Mouse (Mus musculus): ENCODE results near the gene Klk11. TPM values are rescaled to one million over a fixed set of nuclear protein-coding genes. Genes with fewer than 3 reads are reported as not detected.

Gene Klk11
- not detected in 2 replicates for polyA plus RNA-seq (2015; fragmentation: Nextera tagmentation; extraction: Ambion mirVana)

DNA sequence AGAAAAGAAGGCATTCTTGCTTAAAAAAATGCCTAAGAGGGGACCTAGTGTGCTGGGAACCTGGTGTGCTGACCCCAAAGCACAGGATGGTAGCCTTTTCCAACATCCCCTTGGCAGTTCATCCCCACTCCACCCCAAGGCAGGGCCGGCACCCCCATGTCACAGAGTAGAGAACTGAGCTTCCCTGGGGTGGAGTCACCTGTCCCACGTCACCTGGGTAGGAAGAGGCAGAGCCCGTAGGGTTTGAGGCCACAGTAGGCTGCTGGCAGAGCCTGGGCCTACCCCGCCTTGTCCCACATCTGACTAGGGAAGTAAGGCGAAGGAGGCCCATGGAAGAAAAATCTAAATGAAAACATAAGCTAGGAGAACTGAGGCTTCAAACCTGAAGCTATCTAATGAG lies at the start of gene Klk11:
TSS of gene Klk11 (plus strand) at position 241 of the 400 bp plus-strand sequence.
- no peaks in the 10 kb centered on the region for H3K36me3 ChIP-seq (replicated peaks; ENCODE audit: insufficient read depth, low read length)
- WGBS (ENCODE audit: insufficient replicate concordance), result 83% methylated on average over 5 of the region's 5 CpGs
- H3K4me1 ChIP-seq (ENCODE audit: insufficient read depth), result no peaks in the 10 kb centered on the region
- H3K27me3 ChIP-seq (ENCODE audit: insufficient read depth, low read length), result no peaks in the 10 kb centered on the region
- DNase-seq (no peak), ATAC-seq (no peak)
- H3K27ac ChIP-seq (ENCODE audit: low read depth), result no peak within 1 kb of the TSS
- no peak within 1 kb of the TSS for H3K9ac ChIP-seq (replicated peaks)
- no peak within 1 kb of the TSS for H3K4me3 ChIP-seq (ENCODE audit: low read depth, low read length)
- no peak for TF ChIP-seq EP300 (IDR thresholded peaks at IDR 0.05; ENCODE audit: low read depth)
- TF ChIP-seq CTCF (IDR thresholded peaks at IDR 0.05; ENCODE audit: low read depth), result no peak
- H3K9me3 ChIP-seq (ENCODE audit: low read length), result no peaks in the 10 kb centered on the region
- H3K4me2 ChIP-seq (ENCODE audit: low read depth, low read length), result no peak within 1 kb of the TSS

DNA sequence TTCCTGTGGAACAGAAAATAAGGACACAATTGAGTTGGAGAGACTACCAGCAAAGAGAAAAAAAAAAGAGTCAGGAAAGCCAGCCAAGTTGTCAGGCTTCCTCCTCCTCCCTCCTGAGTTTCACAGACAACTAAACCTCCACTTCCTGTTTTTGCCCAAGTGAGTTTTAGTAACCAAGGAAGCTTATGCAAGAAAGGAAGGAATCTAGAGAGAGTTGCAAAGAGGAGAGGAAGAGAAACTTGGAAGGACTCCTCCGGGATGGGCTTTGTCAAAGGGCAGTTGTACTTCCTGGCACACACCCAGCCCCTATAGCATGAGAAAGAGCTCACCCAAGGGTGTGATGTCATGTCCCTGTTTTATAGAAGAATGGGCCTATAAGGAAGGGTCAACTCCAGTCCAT lies 26.6 kb upstream of the Klk11 start:
- H3K27ac ChIP-seq (ENCODE audit: low read depth), result no peak overlapping the region
- no peak overlapping the region for H3K4me2 ChIP-seq (ENCODE audit: low read depth, low read length)
- WGBS (ENCODE audit: insufficient replicate concordance), result 19% methylated on average over 1 of the region's 1 CpGs
- TF ChIP-seq CTCF (IDR thresholded peaks at IDR 0.05; ENCODE audit: low read depth) (no peak), EP300 (IDR thresholded peaks at IDR 0.05; ENCODE audit: low read depth) (no peak)
- ATAC-seq (no peak), DNase-seq (no peak)
- H3K27me3 ChIP-seq (ENCODE audit: insufficient read depth, low read length), result no peaks in the 10 kb centered on the region
- H3K4me1 ChIP-seq (ENCODE audit: insufficient read depth), result no peaks in the 10 kb centered on the region; the same call in 1 of the 2 replicates
- H3K9me3 ChIP-seq (ENCODE audit: low read length), result no peaks in the 10 kb centered on the region
- no peaks in the 10 kb centered on the region for H3K36me3 ChIP-seq (replicated peaks; ENCODE audit: insufficient read depth, low read length)
- H3K9ac ChIP-seq (replicated peaks), result no peak overlapping the region
- no peak overlapping the region for H3K4me3 ChIP-seq (ENCODE audit: low read depth, low read length)

DNA sequence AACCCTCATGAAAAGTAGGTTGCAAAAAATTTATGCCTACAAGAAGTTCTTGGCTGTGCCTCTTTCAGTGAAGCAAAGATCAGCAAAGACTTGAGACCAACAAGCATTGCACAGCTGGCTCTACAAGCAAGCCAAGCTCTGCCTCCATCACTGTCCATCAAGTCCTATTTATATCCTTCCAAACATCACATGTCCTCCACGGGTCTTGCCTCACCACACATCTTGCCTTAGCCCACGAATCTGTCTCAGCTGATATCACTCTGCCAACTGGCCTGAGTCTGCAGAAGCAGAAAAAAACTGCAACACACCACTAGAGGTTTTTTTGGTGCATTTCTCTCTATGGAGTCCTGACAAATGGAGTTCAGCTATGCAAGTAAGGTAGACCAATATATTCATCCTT lies 21.6 kb upstream of the Klk11 start:
- no peak for ATAC-seq
- no peaks in the 10 kb centered on the region for H3K36me3 ChIP-seq (replicated peaks; ENCODE audit: insufficient read depth, low read length)
- 30% methylated on average over 2 of the region's 2 CpGs for WGBS (ENCODE audit: insufficient replicate concordance)
- no peak overlapping the region for H3K4me3 ChIP-seq (ENCODE audit: low read depth, low read length)
- TF ChIP-seq CTCF (IDR thresholded peaks at IDR 0.05; ENCODE audit: low read depth) (no peak), EP300 (IDR thresholded peaks at IDR 0.05; ENCODE audit: low read depth) (no peak)
- H3K4me2 ChIP-seq (ENCODE audit: low read depth, low read length), result no peak overlapping the region
- no peaks in the 10 kb centered on the region for H3K9me3 ChIP-seq (ENCODE audit: low read length)
- no peak for DNase-seq
- no peaks in the 10 kb centered on the region; the same call in 1 of the 2 replicates for H3K4me1 ChIP-seq (ENCODE audit: insufficient read depth)
- H3K27ac ChIP-seq (ENCODE audit: low read depth), result no peak overlapping the region
- no peak overlapping the region for H3K9ac ChIP-seq (replicated peaks)
- no peaks in the 10 kb centered on the region for H3K27me3 ChIP-seq (ENCODE audit: insufficient read depth, low read length)

GRCm38 (mm10) chr7:43766484-43766883 lies 7.9 kb upstream of the Klk11 start:
- H3K4me2 ChIP-seq (ENCODE audit: low read depth, low read length), result no peak overlapping the region
- H3K27ac ChIP-seq (ENCODE audit: low read depth), result no peak overlapping the region
- no peak overlapping the region for H3K4me3 ChIP-seq (ENCODE audit: low read depth, low read length)
- WGBS (ENCODE audit: insufficient replicate concordance), result 47% methylated on average over 8 of the region's 8 CpGs
- no peak for DNase-seq
- H3K36me3 ChIP-seq (replicated peaks; ENCODE audit: insufficient read depth, low read length), result no peaks in the 10 kb centered on the region
- TF ChIP-seq EP300 (IDR thresholded peaks at IDR 0.05; ENCODE audit: low read depth), result no peak
- TF ChIP-seq CTCF (IDR thresholded peaks at IDR 0.05; ENCODE audit: low read depth), result no peak
- no peaks in the 10 kb centered on the region for H3K27me3 ChIP-seq (ENCODE audit: insufficient read depth, low read length)
- no peak for ATAC-seq
- H3K9ac ChIP-seq (replicated peaks), result no peak overlapping the region
- no peaks in the 10 kb centered on the region for H3K4me1 ChIP-seq (ENCODE audit: insufficient read depth)
- H3K9me3 ChIP-seq (ENCODE audit: low read length), result no peaks in the 10 kb centered on the region

GRCm38 (mm10) chr7:43768597-43768996 lies 5.8 kb upstream of the Klk11 start, which contains the start of gene Klk12:
Klk12 (plus strand) TSS chr7:43768897.
- Histone ChIP-seq H3K9me3 (ENCODE audit: low read length) (no peaks in the 10 kb centered on the region), H3K36me3 (replicated peaks; ENCODE audit: insufficient read depth, low read length) (no peaks in the 10 kb centered on the region), H3K27ac (ENCODE audit: low read depth) (no peak within 1 kb of the TSS), H3K4me2 (ENCODE audit: low read depth, low read length) (no peak within 1 kb of the TSS), H3K4me1 (ENCODE audit: insufficient read depth) (no peaks in the 10 kb centered on the region), H3K27me3 (ENCODE audit: insufficient read depth, low read length) (no peaks in the 10 kb centered on the region), H3K4me3 (ENCODE audit: low read depth, low read length) (no peak within 1 kb of the TSS), H3K9ac (replicated peaks) (no peak within 1 kb of the TSS)
- ATAC-seq (no peak), DNase-seq (no peak)
- TF ChIP-seq EP300 (IDR thresholded peaks at IDR 0.05; ENCODE audit: low read depth) (no peak), CTCF (IDR thresholded peaks at IDR 0.05; ENCODE audit: low read depth) (no peak)
- 55% methylated on average over 4 of the region's 4 CpGs for WGBS (ENCODE audit: insufficient replicate concordance)

- Histone ChIP-seq H3K9ac (replicated peaks) (no peak overlapping the region), H3K4me3 (ENCODE audit: low read depth, low read length) (no peak overlapping the region), H3K36me3 (replicated peaks; ENCODE audit: insufficient read depth, low read length) (no peaks in the 10 kb centered on the region), H3K4me2 (ENCODE audit: low read depth, low read length) (no peak overlapping the region), H3K9me3 (ENCODE audit: low read length) (no peaks in the 10 kb centered on the region), H3K27me3 (ENCODE audit: insufficient read depth, low read length) (no peaks in the 10 kb centered on the region), H3K27ac (ENCODE audit: low read depth) (no peak overlapping the region), H3K4me1 (ENCODE audit: insufficient read depth) (no peaks in the 10 kb centered on the region)
- DNase-seq, result no peak
- ATAC-seq, result no peak
- WGBS (ENCODE audit: insufficient replicate concordance), result 79% methylated on average over 8 of the region's 8 CpGs
- TF ChIP-seq EP300 (IDR thresholded peaks at IDR 0.05; ENCODE audit: low read depth), result no peak
- no peak for TF ChIP-seq CTCF (IDR thresholded peaks at IDR 0.05; ENCODE audit: low read depth)
Measured at GRCm38 (mm10) chr7:43769636-43770035, 4.8 kb upstream of the Klk11 start.

DNA sequence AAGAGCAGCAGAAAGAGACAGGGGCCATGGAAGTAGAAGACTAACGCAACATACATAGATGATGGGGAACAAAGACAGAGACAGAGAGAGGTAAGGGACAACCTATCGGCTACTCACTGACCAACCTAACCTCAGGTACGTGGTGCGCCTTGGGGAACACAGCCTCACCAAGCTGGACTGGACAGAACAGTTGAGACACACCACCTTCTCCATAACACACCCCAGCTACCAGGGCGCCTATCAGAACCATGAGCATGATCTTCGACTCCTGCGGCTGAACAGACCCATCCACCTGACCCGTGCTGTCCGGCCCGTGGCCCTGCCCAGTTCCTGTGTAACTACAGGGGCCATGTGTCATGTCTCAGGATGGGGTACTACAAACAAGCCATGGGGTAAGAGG lies 3.7 kb upstream of the Klk11 start:
- TF ChIP-seq EP300 (IDR thresholded peaks at IDR 0.05; ENCODE audit: low read depth), result no peak
- TF ChIP-seq CTCF (IDR thresholded peaks at IDR 0.05; ENCODE audit: low read depth), result no peak
- H3K36me3 ChIP-seq (replicated peaks; ENCODE audit: insufficient read depth, low read length), result no peaks in the 10 kb centered on the region
- H3K4me2 ChIP-seq (ENCODE audit: low read depth, low read length), result no peak overlapping the region
- ATAC-seq, result no peak
- H3K4me3 ChIP-seq (ENCODE audit: low read depth, low read length), result no peak overlapping the region
- H3K27me3 ChIP-seq (ENCODE audit: insufficient read depth, low read length), result no peaks in the 10 kb centered on the region
- 83% methylated on average over 10 of the region's 10 CpGs for WGBS (ENCODE audit: insufficient replicate concordance)
- H3K4me1 ChIP-seq (ENCODE audit: insufficient read depth), result no peaks in the 10 kb centered on the region
- no peaks in the 10 kb centered on the region for H3K9me3 ChIP-seq (ENCODE audit: low read length)
- H3K27ac ChIP-seq (ENCODE audit: low read depth), result no peak overlapping the region
- DNase-seq, result no peak
- no peak overlapping the region for H3K9ac ChIP-seq (replicated peaks)
